Mouse (Mus musculus): Measurements from ENCODE around the gene Lyrm9.

The Lyrm9 gene

DNA sequence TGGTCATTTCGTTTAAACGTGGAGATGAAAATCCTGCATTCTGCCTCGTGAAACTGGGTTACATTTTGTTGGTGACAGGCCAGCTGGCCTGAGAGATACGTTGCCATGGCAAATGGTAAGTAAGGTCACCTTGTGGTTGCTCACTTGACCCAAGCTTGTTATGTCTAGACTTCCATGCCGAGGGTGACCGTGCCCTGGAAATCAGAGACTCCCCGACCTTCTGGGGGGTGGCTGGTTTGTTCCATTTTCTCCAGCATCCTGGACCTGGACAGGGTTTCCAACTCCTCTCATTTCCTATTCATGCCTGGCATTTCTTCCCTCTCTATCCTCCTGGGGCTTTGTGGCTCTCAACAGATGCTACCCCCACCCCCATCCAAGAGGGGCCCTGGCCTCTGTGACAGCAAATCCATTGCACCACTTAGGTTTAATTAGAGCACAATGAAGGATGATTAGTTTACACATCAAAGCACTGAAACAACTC is 11.9 kb upstream of the Lyrm9 start:
- DNase-seq (ENCODE audit: low spot score): no peak

DNA sequence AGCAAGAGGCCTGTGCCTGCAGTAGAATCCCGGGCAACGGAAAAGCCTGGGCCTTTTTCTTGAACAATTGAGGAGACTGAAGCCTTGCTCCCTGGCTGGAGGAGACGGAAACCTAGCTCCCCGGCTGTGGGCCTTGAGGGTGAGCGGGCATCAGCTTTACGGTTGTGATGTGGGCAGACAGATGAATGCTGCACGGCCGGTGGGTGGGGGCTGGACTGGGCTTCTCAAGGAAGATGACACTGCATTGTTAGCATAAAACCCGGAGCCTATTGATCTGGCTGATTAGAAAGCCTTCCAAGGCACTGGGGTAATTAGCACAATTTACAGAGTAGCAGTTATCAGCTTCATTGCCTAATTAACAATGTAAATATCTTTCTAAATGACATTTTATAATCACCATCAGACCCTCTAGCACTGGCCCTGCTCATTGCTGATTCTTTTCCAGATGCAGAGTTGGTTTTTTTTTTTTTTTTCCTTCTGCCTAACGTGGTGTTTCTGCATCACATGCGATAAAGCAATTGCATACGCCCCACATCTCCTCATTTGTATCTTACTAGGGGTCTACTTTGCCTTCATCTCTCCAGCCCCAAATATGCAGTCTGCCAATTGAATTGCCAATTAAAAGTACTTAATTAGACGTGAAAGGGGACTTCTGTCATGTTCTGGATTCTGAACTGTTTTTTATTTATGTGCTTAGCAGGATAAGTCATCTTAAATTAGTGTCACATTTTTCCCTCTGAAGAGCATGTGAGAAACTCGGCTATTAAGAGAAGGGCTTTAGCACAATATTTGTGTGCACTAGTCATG is 10.2 kb upstream of the Lyrm9 start:
- DNase-seq (ENCODE audit: low spot score): no peak

DNA sequence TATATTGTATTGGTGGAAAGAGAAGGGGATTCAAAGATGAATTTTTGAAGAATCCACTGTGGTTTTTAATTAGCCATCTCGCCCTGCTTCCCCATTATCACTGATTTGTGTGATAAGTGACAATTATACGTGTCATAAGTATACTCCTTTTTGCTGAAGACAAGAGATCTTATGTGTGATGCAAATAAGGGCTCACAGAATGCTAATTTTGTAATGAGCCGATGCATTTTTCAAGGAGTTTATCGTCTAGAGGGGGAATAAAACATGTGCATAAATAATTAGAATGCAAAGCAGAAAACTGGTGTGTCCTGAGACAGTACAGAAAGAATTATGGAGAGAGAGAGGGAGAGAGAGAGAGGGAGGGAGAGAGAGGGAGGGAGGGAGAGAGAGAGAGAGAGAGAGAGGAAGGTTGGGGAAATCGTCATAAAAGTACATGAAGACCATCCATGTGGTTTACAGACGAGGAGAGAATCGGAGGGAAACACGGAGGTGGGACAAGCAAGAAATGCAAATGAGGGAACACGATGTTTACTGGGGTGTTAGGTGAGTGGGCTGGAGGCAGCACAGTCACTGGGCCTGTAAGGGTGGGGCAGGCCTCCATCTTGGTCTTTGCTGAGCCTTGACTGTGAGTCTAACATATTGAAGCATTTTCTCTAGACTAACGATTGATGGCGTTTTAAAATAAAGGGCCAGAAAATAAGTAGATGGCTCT is 8.9 kb upstream of the Lyrm9 start:
- no peak for DNase-seq (ENCODE audit: low spot score)

DNA sequence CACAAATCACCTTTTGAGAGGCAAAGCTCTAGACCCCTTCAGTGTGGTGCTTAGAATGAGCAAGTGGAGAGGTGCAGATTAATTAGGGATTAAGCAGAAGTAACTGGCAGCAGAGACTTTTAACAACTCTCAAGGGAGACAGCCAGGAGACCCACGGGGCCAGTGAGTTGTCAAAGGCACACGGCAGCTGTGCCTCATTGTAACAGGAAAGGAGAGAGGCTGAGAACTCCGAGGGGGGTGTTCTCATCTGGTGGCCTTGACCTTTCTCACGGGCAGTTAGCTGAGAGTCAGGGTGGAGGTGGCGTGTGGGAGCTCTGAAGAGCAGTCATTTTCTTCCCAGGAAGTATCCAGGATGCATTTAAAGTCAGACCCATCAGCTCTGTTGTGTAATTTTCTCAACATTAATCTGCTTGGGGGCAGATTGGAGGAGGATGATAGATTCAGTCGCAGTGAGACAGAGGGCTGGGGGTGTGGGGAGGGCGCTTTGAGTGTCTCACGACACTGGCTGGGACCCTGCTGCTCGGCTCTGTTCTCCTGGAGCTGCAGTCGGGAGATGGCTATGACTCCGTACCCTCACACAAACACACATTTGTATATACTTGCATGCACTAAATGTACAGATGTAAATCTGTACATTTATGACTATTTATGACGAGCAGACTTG is 5.9 kb upstream of the Lyrm9 start:
- DNase-seq (ENCODE audit: low spot score): no peak

DNA sequence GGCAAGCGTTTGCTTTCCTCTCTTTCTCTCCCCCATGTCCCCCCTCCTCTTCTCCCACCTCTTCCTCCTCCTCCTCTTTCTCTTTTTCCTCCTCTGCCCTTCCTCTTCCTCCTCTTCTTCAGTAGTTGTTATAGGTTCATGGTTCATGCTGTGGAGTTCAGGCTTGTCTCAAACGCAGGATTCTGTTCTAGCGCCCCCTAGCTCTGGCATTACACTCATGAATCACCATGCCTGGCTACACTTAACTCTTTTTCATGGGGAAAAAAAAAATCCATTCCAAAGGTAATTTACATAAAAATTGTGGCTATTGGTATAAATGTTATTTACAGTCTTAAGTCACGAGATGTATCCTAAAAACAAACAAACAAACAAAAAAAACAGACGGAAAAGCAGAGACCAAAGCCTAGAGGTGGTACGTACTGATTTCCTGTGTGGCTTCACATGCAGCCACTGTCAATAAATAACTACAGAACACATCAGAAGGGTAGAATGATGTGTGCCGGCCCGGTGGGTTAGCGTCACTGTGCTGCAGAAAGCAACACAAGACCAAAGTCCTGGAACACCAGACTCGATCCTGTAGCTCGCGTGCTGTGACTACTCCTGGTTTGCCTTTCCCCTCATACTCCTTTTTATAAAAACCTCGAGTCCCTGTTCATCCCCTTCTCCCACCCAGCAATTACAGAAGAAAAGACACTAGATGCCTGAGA is 3.4 kb upstream of the Lyrm9 start:
- DNase-seq (ENCODE audit: low spot score): peak; percentile 54

DNA sequence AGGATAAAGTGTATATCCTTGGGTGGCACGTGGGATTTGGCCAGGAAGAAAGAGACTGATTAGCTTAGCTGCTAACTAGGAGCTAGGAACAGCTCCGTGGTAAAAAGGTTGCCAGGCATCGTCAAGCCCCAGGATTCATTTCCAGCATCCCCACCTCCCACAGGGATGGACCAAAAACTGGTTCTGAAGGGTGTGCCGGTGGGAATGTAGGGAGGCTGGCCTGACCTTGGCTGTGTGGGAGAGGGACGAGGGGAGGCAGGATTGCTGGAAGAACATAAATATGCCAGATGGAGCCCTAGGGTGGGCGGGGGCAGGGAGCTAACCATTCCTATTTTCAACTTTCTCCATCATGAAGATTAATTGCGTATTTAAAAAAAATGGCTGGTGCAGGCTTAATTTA is 1.2 kb downstream of the Lyrm9 start:
- DNase-seq (ENCODE audit: low spot score): no peak

DNA sequence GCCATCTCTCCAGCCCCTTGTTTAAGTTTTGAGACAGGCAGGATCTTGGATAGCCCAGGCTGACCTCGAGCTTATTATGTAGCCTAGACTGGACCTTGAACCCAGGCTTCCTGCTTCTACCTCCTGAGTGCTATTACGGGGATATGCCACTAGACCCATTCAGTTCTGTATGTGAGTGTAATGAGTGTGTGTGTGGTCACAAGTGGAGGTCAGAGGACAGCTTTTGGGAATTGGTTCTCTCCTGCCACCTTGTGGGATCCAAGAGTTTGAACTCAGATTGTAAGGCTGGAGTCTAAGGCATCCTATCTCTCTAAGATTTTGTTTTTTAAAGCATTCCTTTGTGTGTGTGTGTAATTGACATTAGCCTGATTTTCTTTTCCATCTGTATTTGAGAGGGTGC is 2.0 kb downstream of the Lyrm9 start:
- DNase-seq (ENCODE audit: low spot score): no peak

DNA sequence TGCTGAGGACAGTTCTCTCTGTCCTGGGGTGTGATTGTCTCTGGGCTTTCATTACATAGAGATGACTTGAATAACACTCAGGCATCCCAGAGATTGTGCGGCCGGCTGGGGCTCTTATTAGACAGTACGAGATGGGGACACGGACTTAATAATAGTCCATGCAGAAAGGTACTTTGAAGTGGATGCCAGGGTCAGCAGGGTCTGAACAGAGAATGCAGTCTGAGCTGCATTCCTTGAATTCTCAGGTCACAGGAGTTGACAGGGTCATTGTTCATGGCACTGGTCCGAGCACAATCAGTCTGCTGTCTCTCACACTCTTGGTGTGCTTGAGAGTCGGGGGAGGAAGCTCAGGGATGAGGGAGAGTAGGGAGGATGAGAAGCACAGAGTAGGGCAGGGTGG is 3.0 kb downstream of the Lyrm9 start:
- no peak for DNase-seq (ENCODE audit: low spot score)

DNA sequence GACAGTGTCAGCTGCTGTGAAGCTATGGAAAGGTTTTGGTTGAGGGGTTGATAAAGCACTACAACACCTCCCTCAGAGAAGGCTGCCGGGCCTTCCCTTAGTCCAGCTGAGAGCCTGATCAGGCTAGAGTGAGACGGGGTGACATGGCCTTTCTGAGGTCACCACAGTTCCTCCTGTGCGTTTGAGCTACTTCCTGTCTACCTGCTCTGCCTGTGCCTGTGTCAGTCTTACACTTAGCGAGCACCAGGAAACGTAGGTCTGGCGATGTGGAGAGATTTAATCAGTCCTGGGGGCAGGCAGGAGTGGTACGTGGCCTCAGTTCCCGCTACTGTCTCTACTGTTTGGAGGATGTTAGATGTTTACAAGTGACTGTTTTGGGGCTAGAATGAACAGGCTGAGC is 3.8 kb downstream of the Lyrm9 start:
- DNase-seq (ENCODE audit: low spot score): no peak

DNA sequence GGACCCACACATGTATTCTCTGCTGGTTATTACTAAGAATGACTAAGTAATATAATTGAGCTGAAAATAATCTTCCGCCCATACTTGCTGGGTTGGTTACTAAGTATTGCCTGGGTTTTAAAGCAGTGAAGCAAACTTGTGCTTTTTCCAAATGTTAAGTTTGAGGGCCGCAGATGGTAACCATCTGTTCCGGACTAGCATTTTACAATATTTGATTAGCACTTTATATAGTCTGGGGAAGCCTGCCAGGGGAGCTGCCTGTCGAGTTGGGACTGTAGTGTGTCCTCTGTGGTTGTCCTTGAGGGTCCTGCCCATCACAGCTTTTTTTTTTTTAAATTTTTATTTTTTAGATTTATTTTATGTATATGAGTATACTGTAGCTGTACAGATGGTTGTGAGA is 5.3 kb downstream of the Lyrm9 start:
- DNase-seq (ENCODE audit: low spot score): no peak

DNA sequence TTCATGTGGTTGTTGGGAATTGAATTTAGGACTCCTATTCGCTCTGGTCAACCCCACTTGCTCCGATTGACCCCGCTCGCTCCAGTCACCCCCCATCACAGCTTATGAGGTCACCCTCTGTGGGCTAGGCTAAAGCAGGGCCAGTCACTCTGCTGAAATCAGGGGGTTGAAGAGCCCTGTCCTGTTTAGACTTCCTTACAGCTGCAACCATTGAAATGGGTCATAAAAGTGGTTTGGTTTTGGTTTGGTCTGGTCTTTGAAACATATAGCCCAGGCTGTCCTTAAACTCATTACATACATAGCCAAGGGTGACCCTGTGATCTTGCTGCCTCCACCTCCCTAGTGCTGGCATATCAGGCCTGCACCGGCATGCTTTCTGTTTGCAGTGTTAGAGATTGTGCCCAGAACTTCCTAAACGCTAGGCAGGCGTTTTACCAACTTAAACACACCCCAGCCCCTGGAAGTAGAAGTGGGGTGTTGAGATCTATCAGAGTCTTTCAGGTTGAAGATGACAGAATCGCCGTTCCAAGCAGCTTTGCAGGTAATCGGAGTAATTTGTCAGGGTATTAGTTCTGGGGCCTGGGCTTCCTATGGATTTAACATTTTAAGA is 5.8 kb downstream of the Lyrm9 start:
- DNase-seq (ENCODE audit: low spot score): no peak

DNA sequence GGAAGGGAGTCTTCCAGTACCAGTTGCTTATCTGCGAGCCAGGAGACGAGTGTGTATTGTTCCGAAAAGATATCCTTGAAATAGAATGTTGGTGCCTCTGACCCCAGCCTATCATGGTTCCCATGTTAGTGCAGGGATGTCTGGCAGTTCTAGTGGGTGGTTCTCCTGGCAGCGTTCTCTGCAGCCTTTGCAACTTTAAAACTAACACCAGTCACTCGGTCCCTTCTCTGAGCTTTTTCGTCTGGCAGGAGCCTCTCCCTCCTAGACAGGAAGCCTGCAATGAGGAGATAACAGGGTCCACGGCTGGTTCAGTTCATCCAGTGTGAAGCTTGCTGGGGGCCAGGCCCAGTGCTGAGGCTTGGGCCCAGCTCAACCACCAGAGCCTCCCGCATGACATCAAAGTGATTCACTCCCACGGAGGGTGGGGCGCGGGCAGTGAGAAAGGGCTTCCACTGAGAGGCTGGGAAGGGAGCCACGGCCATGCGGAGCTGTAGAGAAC is 6.5 kb downstream of the Lyrm9 start:
- DNase-seq (ENCODE audit: low spot score): peak; percentile 38

DNA sequence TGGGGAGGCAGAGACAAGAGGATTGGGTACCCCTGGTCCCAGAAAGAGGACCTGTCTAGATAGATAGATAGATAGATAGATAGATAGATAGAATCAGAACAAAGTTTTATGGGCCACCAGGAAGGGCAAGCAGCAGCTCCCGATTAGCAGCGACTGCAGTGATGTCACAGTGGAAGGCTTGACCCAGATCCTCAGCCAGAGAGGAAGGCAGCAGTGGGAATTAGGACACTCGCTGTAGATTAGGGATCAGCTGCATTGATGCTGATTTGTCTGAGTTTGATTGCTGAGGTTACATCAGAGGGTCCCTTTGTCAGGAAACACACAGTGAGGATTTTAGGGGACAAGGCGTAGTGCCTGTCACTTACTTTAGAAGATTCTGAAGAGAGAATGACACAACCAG is 10.1 kb downstream of the Lyrm9 start:
- DNase-seq (ENCODE audit: low spot score): no peak

DNA sequence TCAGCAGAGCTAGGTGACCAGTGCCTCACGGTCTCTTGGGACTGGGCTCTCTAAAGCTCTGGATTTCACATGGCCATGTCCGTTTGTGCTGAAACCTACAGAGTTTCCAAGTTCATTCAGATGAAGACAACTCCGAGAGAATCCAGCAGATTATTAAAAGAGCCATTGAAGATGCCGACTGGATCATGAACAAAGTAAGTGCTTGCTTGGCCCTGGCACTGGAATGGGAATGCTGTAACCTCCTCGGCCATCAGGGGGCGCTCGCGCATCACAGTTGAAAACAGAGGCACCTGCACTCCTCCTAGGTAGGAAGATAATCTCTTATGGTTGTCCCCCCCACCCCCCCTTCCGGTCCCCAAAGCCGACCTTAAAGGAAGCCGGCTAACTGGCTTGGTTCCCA is 11.6 kb downstream of the Lyrm9 start:
- peak; percentile 67 for DNase-seq (ENCODE audit: low spot score)

DNA sequence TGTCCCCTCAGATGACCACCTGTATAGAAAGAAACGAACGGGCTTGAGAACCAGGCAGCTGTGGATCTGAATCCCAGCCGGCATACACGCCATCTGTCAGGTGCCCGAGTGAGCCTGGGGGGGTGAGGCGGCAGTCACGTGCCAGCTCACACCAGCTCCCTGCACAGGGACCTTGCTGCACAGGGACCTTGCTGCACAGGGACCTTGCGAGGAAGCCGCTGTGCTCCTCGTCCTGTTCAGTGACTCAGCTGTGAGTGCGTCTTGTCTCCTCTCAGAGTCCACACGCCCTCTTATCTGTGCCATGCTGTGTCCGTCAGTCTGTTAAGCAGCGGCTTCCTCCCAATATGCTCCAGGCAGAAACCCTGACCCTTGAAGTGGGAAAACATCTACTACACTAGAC is 13.1 kb downstream of the Lyrm9 start:
- DNase-seq (ENCODE audit: low spot score): no peak

DNA sequence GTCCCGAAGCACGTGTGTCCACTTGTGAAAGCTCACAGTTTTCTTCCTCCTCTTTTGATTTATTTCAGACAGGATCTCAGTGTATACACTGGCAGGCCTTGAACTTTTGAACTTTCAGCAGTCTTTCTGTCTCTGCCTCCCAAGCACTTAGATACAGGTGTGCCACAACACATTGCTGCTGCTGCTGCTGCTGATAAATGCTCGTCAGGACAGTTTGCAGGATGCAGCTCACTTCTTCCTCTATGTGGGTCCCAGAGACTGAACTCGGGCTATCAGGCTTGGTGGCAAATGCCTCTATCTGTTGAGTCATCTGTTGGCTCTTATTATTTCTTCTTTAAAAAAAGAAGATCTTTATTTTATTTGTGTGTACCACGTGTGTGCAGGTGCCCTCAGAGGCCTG is 13.8 kb downstream of the Lyrm9 start:
- DNase-seq (ENCODE audit: low spot score): no peak

DNA sequence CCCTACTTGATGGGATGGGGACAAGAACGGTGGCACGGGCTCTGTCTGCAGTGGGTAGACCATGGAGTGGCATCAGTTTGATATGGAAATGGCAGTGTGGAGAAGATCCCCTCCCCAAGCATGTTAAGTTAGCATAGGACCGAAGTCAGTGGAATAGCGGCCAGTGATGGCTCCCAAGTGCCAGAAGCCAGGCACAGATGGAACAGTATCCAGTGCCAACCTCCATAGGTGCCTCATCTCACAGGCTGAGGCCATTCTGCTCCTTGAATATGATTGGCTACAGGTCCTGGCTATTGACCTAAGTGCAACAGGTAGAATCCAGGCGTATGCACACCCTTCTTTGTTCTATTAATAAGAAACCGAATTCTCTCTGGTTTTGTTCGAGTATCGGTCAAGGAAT is 15.6 kb downstream of the Lyrm9 start:
- DNase-seq (ENCODE audit: low spot score): no peak

DNA sequence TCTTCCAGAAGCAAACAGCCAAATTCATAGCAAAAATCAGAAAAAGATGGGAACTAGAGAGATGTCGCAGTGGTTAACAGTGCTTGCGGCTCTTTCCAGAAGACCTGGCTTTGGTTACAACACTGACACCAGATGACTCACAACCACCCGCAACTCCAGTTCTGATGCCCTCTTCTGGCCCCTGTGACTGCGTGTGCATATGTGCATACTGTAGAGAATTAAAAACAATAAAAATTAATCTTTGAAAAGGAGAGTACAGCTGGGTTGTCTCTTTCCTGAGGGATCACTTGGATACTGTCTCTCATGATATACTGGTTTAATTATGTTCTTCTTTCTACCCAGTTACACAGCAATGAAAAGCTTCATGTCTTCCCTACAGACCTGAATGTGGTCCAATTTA is 20.2 kb downstream of the Lyrm9 start:
- no peak for DNase-seq (ENCODE audit: low spot score)

DNA sequence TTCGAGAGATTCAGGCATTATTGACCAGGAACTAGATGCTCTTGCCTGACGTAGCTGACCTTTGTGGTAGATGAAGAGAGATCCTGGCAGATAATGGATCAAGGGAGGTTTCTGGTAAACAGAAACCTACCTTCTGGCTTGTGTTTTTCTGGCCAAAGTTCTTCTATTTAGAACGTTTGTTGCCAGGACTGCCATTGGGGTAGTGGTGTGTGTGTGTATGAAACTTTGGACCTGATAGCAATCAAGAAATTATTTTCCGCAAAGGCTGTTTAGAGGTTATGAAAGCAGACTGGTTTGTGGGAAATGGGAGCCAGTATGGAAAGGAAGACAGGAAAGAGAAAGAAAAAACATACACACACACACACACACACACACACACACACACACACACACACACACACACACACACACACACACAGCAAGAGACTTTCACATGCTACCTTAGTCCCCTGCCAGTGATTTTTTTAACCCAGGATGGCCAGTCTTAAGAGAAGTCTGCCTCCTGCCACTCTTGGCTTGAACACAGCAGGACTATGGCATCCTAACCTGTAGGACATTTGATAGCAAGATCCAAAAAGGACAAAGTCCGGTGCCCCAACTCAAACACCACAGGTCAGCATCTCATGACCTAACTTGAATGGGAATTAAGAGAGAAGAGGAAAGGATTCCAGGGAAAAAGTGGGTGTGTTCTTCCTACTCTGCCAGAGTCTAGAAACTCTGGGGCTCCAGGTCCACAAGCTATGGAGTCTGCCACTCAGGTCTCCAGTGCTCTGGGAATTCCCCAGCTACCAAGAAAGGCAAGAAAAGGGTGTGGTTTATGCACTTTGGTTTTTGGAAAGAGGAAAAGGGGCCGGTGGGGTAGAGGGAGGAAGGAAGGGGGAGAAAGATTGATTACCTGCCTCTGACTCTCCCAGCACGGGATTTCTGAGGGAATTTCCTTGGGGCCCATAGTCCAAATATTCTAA is 21.8 kb downstream of the Lyrm9 start:
- no peak for DNase-seq (ENCODE audit: low spot score)

DNA sequence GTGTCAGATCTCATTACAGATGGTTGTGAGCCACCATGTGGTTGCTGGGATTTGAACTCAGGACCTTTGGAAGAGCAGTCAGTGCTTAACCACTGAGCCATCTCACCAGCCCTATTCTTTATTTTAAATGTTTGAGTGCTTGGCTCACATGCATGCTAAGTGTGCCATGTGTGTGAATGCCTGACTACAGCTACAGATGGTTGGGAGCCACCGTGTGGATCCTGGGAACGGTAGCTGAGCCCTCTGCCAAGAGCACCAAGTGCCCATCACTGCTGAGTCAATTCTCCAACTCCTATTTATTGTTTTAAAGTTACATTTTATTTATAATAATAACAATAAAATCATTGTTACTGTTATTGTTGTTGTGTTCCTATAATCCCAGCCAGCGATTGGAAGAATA is 23.5 kb downstream of the Lyrm9 start:
- DNase-seq (ENCODE audit: low spot score): no peak
